Mouse (Mus musculus): ENCODE data around the gene Gm20388.

DNA sequence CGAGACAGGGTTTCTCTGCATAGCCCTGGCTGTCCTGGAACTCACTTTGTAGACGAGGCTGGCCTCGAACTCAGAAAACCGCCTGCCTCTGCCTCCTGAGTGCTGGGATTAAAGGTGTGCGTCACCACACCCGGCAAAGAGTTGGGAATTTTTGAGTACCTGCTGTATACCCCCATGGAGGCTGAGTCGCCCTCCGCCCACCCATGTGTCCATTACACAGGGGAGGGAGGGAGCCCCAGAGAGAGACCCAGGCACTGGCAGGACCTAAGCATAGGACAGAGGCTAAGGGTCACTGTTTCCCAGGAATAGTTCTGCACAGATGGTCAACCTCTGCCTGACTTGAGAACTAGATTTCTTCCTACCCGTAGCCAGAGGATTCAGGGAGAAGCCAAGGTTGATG lies 596.6 kb downstream of the Gm20388 start:
- no peak for TF ChIP-seq CTCF (IDR thresholded peaks at IDR 0.05; ENCODE audit: low read depth)
- no peak for TF ChIP-seq EP300 (IDR thresholded peaks at IDR 0.05; ENCODE audit: low read depth)

Measured in liver, embryonic 14.5 days (tissue).